Mouse (Mus musculus) layer of hippocampus, postnatal 14 days (tissue): ENCODE data around the gene Spz1. TPM values are rescaled to one million over a fixed set of nuclear protein-coding genes. Genes with fewer than 3 reads are reported as not detected.
"Not testable (repeated sequence)": the region's sequence is repeated elsewhere in the genome, so short reads cannot be mapped to it uniquely, and the experiment has no call there.

Experiments
- DNase-seq, 2 experiments: peaks; one replicate each; pipeline ENCODE4 v3.0.0; 2021 to 2022; ENCODE audit warnings: low spot score in 2 of 2, mixed read lengths in 1 of 2
- long read RNA-seq, 2 experiments: library from polyadenylated mRNA; stranded (forward); transcript quantifications; one replicate each; pipeline ENCODE4 v2.0.0; 2021
- total RNA-seq, 2 experiments: library from RNA; stranded (reverse); gene quantifications; 2 replicates each; pipeline ENCODE4 v1.2.3; 2021

Spz1 gene
- total RNA-seq, result not detected
- long read RNA-seq, experiment 1, result 0 reads
- long read RNA-seq, experiment 2, result 0 reads

- no peak for DNase-seq
These were observed at the start of gene Spz1 for GRCm38 (mm10) chr13:92576072-92576471. Gene Spz1 (minus strand): TSS chr13:92576172.

DNA sequence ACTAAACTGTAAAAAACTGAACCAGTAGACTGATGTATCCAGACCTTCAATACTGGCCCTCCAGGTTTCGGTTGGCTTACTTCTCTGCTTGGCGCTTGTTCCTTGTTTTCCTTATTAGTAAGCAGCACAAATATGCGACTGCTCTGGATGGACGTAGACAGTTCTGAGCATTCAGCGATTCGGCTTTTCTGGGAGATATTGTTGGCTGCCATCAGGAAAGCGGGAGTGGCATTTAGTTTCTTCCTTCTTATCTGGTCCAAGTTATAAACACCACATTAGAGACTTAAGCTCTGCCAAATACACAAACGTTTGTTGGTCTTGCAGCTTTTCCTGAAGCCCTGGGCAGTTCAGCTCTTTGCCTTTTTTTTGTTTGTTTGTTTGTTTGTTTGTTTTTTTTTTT, 40.5 kb upstream of the Spz1 start:
- DNase-seq, result no peak

GRCm38 (mm10) chr13:92615201-92615600, 39.2 kb upstream of the Spz1 start:
- DNase-seq, result no peak

DNA sequence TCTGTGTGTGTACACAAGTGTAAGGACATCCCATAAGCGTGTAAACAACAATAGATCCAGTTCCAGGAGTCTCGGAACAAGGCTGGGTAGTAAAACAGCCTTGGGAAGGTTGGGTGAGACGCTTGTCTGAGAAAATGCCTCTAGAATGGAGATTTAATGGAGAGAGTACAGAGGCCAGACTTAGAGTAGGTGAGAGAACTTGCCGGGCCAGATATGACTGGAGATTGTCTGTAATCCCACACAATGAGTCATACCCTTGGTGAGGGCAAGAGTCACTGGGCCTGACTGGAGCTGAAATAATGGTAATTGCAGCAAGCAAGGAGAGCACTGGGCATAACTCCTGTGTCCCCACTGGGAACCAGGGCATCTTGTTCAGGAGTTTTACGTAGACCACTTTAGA, 37.1 kb upstream of the Spz1 start:
- DNase-seq, result no peak

DNA sequence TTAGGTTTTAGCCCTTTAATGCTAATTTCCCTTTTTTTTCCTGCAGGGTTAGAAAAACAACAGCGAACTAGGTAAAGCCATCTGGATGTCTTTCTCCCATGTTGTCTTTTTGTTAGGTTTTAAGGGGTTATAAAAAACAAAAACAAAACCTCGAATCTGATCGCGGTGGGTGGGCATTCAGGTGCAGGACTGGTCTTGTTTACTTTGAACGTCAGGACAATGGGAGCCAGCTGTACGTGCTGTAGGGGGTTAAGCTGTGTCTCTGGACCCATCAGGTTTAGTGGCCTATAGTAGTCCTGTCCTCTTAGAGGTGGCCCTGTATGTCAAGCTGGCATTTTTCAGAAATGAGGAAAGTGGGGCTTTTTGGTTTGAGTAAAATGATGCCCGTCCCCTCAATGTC, 35.9 kb upstream of the Spz1 start:
- DNase-seq, result no peak

- DNase-seq, result peak; percentile 35 to 46
These were observed 35.3 kb upstream of the Spz1 start for GRCm38 (mm10) chr13:92611254-92611784.

GRCm38 (mm10) chr13:92610311-92611221, 34.6 kb upstream of the Spz1 start, which contains the start of gene Serinc5:
Gene Serinc5 (plus strand): TSS chr13:92611091.
- peak; percentile 97 to 98 for DNase-seq

GRCm38 (mm10) chr13:92609486-92610310, 33.7 kb upstream of the Spz1 start:
- no peak for DNase-seq

DNA sequence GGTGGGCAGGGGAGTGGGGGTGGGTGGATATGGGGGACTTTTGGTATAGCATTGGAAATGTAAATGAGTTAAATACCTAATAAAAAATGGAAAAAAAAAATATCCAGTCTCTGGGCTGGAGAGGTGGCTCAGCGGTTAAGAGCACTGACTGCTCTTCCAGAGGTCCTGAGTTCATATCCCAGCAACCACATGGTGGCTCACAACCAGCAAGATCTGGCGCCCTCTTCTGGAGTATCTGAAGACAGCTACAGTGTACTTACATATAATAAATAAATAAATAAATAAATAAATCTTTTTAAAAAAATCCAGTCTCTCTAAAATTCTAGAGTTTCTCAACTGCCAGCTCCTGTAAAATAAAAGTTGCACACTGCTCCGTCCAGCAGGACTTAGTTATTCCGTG, 29.3 kb upstream of the Spz1 start:
- DNase-seq, result not testable (repeated sequence)

GRCm38 (mm10) chr13:92595424-92595823, 19.5 kb upstream of the Spz1 start:
- DNase-seq, result no peak

DNA sequence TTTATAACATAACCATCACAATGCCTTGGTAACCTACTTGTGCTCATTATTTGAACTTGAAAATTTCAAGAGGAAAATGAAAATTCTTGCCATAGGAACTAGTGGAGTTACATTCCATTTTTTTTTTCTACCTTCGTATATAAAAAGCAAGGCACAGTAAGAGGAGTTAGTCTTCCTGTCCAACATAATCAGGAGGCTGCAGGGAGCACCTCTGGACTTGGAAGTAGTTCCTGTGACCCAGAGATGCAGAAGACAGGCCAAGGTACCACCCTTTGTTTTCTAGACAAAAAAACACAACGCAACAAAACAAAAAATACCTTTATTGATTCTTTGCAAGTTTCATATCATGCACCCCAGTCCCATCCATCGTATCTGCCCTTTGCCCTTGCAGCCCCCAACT, 18.9 kb upstream of the Spz1 start:
- DNase-seq, result no peak

DNA sequence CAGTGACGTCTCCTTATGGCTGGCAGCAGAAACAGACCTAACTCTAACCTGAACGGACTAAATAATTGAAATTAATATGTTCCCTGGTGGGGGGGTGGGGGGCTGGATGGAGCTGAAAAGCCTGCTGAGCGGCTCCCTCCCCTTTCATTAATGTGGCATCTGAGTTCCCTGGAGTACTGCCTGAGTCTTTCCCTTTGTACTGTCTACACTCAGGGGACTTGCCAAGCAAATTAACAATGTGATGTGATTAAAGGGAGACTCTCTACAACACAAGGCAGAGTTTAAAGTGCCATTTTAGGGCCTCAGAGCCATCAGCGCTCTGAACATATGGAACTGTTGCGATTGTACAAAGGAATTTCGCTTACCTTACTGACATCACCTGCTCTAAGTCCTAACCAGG, 18.5 kb upstream of the Spz1 start:
- DNase-seq, result peak in 1 of 2 experiments; percentile 34

- DNase-seq, result no peak
These were observed 17.9 kb upstream of the Spz1 start for GRCm38 (mm10) chr13:92593731-92594396.

GRCm38 (mm10) chr13:92592786-92593635, 17.0 kb upstream of the Spz1 start:
- no peak for DNase-seq

DNA sequence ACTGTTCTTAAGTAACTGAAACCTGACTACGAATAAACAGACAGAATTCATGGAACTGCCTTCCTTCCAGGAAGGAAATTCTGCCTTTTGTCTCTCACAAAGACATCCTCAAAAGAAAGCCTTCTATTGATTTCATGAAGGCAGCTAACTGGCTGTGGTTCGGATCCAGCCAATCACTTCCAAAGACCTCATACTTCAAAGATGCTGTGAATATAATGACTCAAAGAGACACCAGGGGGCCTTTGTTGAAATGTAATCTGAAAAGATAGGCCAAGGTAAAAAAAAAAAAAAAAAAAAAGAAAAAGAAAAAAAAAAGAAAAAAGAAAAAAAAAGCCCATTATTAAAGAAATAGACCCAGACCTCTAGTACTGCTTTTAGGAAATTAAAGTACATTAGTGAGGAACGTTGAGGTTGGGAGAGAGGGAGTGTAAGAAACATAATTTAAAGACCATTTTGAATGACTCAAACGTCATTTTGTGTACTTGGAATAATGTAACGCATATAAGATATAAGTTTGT, 16.4 kb upstream of the Spz1 start:
- no peak for DNase-seq

- DNase-seq, result no peak
These were observed 15.3 kb upstream of the Spz1 start for GRCm38 (mm10) chr13:92591225-92591624.

GRCm38 (mm10) chr13:92589255-92589654, 13.3 kb upstream of the Spz1 start:
- no peak for DNase-seq

GRCm38 (mm10) chr13:92588704-92589103, 12.7 kb upstream of the Spz1 start:
- DNase-seq, result no peak

DNA sequence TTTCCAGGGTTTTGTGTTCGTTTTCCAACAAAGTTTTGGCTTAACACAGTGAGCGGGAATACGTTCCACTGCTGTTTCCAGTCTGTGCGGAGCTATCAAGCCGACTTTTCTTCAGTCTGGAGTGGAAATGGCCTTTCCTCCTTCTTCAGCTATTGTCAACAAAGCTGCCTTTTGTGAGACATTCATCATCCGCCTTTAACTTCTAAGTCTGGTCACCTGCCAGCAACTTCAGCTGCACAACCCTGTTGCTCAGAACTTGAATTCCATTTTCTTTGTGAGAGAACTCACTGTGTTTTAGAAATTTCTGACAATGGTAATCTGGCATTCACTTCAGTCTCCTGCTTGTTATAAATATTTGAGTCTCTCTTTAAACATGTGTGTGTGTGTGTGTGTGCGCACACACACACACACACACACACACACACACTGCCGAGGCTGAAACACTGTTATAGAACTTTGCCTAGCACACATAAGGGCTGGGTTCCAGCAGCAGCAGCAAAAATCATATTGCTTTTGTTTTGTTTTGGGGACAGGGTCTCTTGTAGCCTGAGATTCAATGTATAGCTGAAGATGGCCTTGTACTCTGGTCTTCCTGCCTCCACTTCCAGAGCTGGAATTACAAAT, 8.2 kb upstream of the Spz1 start:
- DNase-seq, result no peak
